ENCODE assay signal across 8 mouse cellular contexts in the genomic region with DNA sequence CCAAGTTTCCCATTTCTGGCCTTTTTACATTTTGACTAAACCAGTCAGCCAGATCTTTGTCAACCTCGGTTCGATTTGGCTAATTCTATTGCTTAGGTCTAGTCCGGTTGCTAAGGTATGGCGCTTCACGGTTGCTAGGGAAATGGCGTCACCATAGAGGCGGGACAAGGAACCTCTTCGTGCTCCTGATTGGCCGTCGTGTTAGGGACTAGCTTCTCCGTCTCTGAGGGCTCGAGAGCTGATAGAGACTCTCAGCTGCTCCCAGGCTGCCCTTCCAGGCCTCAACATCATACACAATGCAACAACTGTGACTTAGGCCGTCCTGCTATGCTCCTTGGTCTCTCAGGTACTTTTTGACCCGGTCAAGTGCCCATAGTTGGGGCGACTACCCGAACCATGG. TPM values are rescaled to one million over a fixed set of nuclear protein-coding genes. Genes with fewer than 3 reads are reported as not detected.
DNase-seq lines count a peak whose midpoint lies in the region; ATAC-seq and TF ChIP-seq lines count a peak whose summit lies in the region.

A gene (plus strand): TSS at position 157 of the 400 bp plus-strand sequence.

- peak within 1 kb of the TSS; percentile 92 for H3K4me2 ChIP-seq in heart, embryonic 12.5 days
- H3K4me2 ChIP-seq in kidney, postnatal 0 days (ENCODE audit: low read length), result peak within 1 kb of the TSS; percentile 77
- H3K4me2 ChIP-seq in liver, embryonic 11.5 days, result peak within 1 kb of the TSS; percentile 79
- H3K4me2 ChIP-seq in stomach, embryonic 14.5 days (replicated peaks; ENCODE audit: low read depth, low read length), result peak within 1 kb of the TSS; percentile 60

- no peaks in the 10 kb centered on the region for H3K36me3 ChIP-seq in C2C12 (ENCODE audit: control insufficient read depth, insufficient read depth)
- H3K36me3 ChIP-seq in erythroblast, embryonic 14.5 days (ENCODE audit: control insufficient read depth), result peaks cover 14% of the 10 kb centered on the region
- H3K36me3 ChIP-seq in heart, embryonic 12.5 days, result peaks cover 13% of the 10 kb centered on the region; the same call in 1 of the 2 replicates
- peaks cover 8% of the 10 kb centered on the region; the same call in 1 of the 2 replicates for H3K36me3 ChIP-seq in kidney, postnatal 0 days (ENCODE audit: insufficient read depth, low read length)
- peaks cover 7% of the 10 kb centered on the region; the same call in 1 of the 2 replicates for H3K36me3 ChIP-seq in liver, embryonic 11.5 days (ENCODE audit: control insufficient read depth, insufficient read depth, low read length)
- peaks cover 3% of the 10 kb centered on the region; the same call in 1 of the 2 replicates for H3K36me3 ChIP-seq in stomach, embryonic 14.5 days (ENCODE audit: control insufficient read depth, insufficient read depth, low read length)

- peak; percentile 28; the same call in 1 of the 2 replicates for TF ChIP-seq POLR2A in brain, embryonic 14.5 days (IDR thresholded peaks at IDR 0.05; ENCODE audit: borderline replicate concordance, extremely low read depth, insufficient read depth, insufficient read length, poor library complexity, severe bottlenecking)

- peak within 1 kb of the TSS; percentile 36 for H3K4me3 ChIP-seq in C2C12 (ENCODE audit: insufficient read depth, poor library complexity, severe bottlenecking)
- peak within 1 kb of the TSS; percentile 87 for H3K4me3 ChIP-seq in erythroblast, embryonic 14.5 days (replicated peaks)
- H3K4me3 ChIP-seq in heart, embryonic 12.5 days, result peak within 1 kb of the TSS; percentile 69
- H3K4me3 ChIP-seq in kidney, postnatal 0 days (replicated peaks; ENCODE audit: low read depth, low read length), result peak within 1 kb of the TSS; percentile 51
- H3K4me3 ChIP-seq in liver, embryonic 11.5 days (ENCODE audit: low read depth, low read length), result peak within 1 kb of the TSS; percentile 71
- peak within 1 kb of the TSS; percentile 52 for H3K4me3 ChIP-seq in stomach, embryonic 14.5 days (ENCODE audit: low read depth, low read length)

- TF ChIP-seq CTCF in C2C12 (IDR thresholded peaks at IDR 0.05; ENCODE audit: control insufficient read depth, insufficient read depth, insufficient read length), result no peak
- no peak for TF ChIP-seq CTCF in brain, embryonic 14.5 days (IDR thresholded peaks at IDR 0.05; ENCODE audit: borderline replicate concordance, extremely low read depth, insufficient read depth, insufficient read length)
- TF ChIP-seq CTCF in kidney, postnatal 0 days (IDR thresholded peaks at IDR 0.05; ENCODE audit: low read depth), result no peak

- peak within 1 kb of the TSS; percentile 91 for H3ac ChIP-seq in C2C12 (ENCODE audit: control insufficient read depth, insufficient read length, low read depth)

- H3K79me2 ChIP-seq in C2C12 (ENCODE audit: control insufficient read depth, insufficient read depth), result peaks cover 6% of the 10 kb centered on the region

- ATAC-seq in heart, embryonic 12.5 days (ENCODE audit: insufficient number of reproducible peaks, low FRiP score), result peak; percentile 78
- peak; percentile 76 for ATAC-seq in kidney, postnatal 0 days (replicated peaks; ENCODE audit: low FRiP score, low read depth)
- peak; percentile 74 for ATAC-seq in liver, embryonic 11.5 days (replicated peaks; ENCODE audit: low FRiP score)
- ATAC-seq in stomach, embryonic 14.5 days (ENCODE audit: insufficient number of reproducible peaks, insufficient read depth, low FRiP score, low read depth), result peak; percentile 82

- H3K4me1 ChIP-seq in erythroblast, embryonic 14.5 days (ENCODE audit: control insufficient read depth), result peaks cover 41% of the 10 kb centered on the region
- peaks cover 38% of the 10 kb centered on the region for H3K4me1 ChIP-seq in heart, embryonic 12.5 days (replicated peaks)
- H3K4me1 ChIP-seq in kidney, postnatal 0 days (replicated peaks; ENCODE audit: insufficient read depth, low read length), result peaks cover 24% of the 10 kb centered on the region
- peaks cover 19% of the 10 kb centered on the region for H3K4me1 ChIP-seq in liver, embryonic 11.5 days (replicated peaks; ENCODE audit: control insufficient read depth, insufficient read depth, low read length)
- peaks cover 14% of the 10 kb centered on the region; the same call in 1 of the 2 replicates for H3K4me1 ChIP-seq in stomach, embryonic 14.5 days (ENCODE audit: control insufficient read depth, insufficient read depth, low read length)

- H3K27ac ChIP-seq in heart, embryonic 12.5 days (ENCODE audit: poor library complexity, severe bottlenecking), result peak within 1 kb of the TSS; percentile 71
- H3K27ac ChIP-seq in kidney, postnatal 0 days, result peak within 1 kb of the TSS; percentile 79
- peak within 1 kb of the TSS; percentile 26; the same call in 1 of the 2 replicates for H3K27ac ChIP-seq in liver, embryonic 11.5 days (ENCODE audit: low read depth, low read length)
- peak within 1 kb of the TSS; percentile 63; the same call in 1 of the 2 replicates for H3K27ac ChIP-seq in stomach, embryonic 14.5 days (ENCODE audit: low read length)

- WGBS in heart, embryonic 12.5 days, result 1% methylated on average over 16 of the region's 16 CpGs
- WGBS in kidney, postnatal 0 days, result under 1% methylated on average over 16 of the region's 16 CpGs
- WGBS in liver, embryonic 11.5 days, result under 1% methylated on average over 16 of the region's 16 CpGs
- WGBS in stomach, embryonic 14.5 days, result under 1% methylated on average over 16 of the region's 16 CpGs

- peak; percentile 99 for DNase-seq in brain, embryonic 14.5 days (ENCODE audit: low read depth)
- peak; percentile 98 for DNase-seq in kidney, postnatal 0 days (ENCODE audit: low spot score)
- peak; percentile 87 for DNase-seq in liver, embryonic 11.5 days (ENCODE audit: low spot score)
- peak; percentile 98 for DNase-seq in naive thymus-derived CD4-positive, alpha-beta T cell, adult 2 months (ENCODE audit: low read depth)

- no peaks in the 10 kb centered on the region for H3K9me3 ChIP-seq in erythroblast, embryonic 14.5 days (ENCODE audit: control insufficient read depth, low read length)
- no peaks in the 10 kb centered on the region for H3K9me3 ChIP-seq in heart, embryonic 12.5 days (replicated peaks)
- H3K9me3 ChIP-seq in kidney, postnatal 0 days (replicated peaks; ENCODE audit: low read length), result no peaks in the 10 kb centered on the region
- no peaks in the 10 kb centered on the region for H3K9me3 ChIP-seq in liver, embryonic 11.5 days (ENCODE audit: control insufficient read depth, low read length)
- no peaks in the 10 kb centered on the region for H3K9me3 ChIP-seq in stomach, embryonic 14.5 days (ENCODE audit: control insufficient read depth, low read depth, low read length)

- no peaks in the 10 kb centered on the region for H3K27me3 ChIP-seq in C2C12 (ENCODE audit: control insufficient read depth, insufficient read depth, insufficient read length)
- H3K27me3 ChIP-seq in erythroblast, embryonic 14.5 days (ENCODE audit: control insufficient read depth), result peaks cover 21% of the 10 kb centered on the region
- no peaks in the 10 kb centered on the region for H3K27me3 ChIP-seq in heart, embryonic 12.5 days (replicated peaks)
- H3K27me3 ChIP-seq in kidney, postnatal 0 days (ENCODE audit: insufficient read depth, low read length), result no peaks in the 10 kb centered on the region
- H3K27me3 ChIP-seq in liver, embryonic 11.5 days (replicated peaks; ENCODE audit: control insufficient read depth, insufficient read depth, low read length), result no peaks in the 10 kb centered on the region
- no peaks in the 10 kb centered on the region for H3K27me3 ChIP-seq in stomach, embryonic 14.5 days (ENCODE audit: control insufficient read depth, insufficient read depth, low read length)

- peaks cover 3% of the 10 kb centered on the region for H3K79me3 ChIP-seq in C2C12 (ENCODE audit: low read depth)

- H3K9ac ChIP-seq in heart, embryonic 12.5 days, result peak within 1 kb of the TSS; percentile 78
- H3K9ac ChIP-seq in kidney, postnatal 0 days (ENCODE audit: low read depth, low read length), result peak within 1 kb of the TSS; percentile 61
- peak within 1 kb of the TSS; percentile 66 for H3K9ac ChIP-seq in liver, embryonic 11.5 days (ENCODE audit: low read depth, low read length)
- H3K9ac ChIP-seq in stomach, embryonic 14.5 days (replicated peaks; ENCODE audit: low read depth, low read length), result peak within 1 kb of the TSS; percentile 56

TF ChIP-seq in C2C12, 6 proteins besides CTCF, POLR2A, EP300 and RAD21:
- TF ChIP-seq MAX (IDR thresholded peaks at IDR 0.05) (no peak), USF1 (IDR thresholded peaks at IDR 0.05; ENCODE audit: low read depth) (no peak), CEBPB (IDR thresholded peaks at IDR 0.05; ENCODE audit: low read depth) (no peak), FOSL1 (IDR thresholded peaks at IDR 0.05; ENCODE audit: insufficient read depth, low read length, poor library complexity, severe bottlenecking) (no peak), MYOG (IDR thresholded peaks at IDR 0.05; ENCODE audit: control insufficient read depth, extremely low read depth, insufficient read length) (no peak), MYOD1 (IDR thresholded peaks at IDR 0.05; ENCODE audit: control insufficient read depth, insufficient read length, low read depth) (no peak)

RNA-seq across cellular contexts. Expression of the gene that starts here (rescaled TPM):
- polyA plus RNA-seq in C2C12 (2012; fragmentation: generic; extraction: Trizol), result 9.9 TPM
- 3.8 and 6.8 TPM in 2 replicates for polyA plus RNA-seq in brain, embryonic 14.5 days (2012; rRNA removed)
- 0.48 and 0.56 TPM in 2 replicates for polyA plus RNA-seq in erythroblast, embryonic 14.5 days (2012)
- 10.2 and 11.1 TPM in 2 replicates for polyA plus RNA-seq in heart, embryonic 12.5 days (2016; fragmentation: Nextera tagmentation; extraction: Ambion mirVana)
- 16.4 and 18.6 TPM in 2 replicates for polyA plus RNA-seq in kidney, postnatal 0 days (2015; fragmentation: Nextera tagmentation; extraction: Ambion mirVana)
- polyA plus RNA-seq in liver, embryonic 11.5 days (2014; fragmentation: Nextera tagmentation; extraction: Ambion mirVana), result 9.5 and 9.7 TPM in 2 replicates
- 11.9 and 12.0 TPM in 2 replicates for polyA plus RNA-seq in stomach, embryonic 14.5 days (2014; fragmentation: Nextera tagmentation; extraction: Ambion mirVana)

Comparison
In these comparisons a context has a peak if more than half of its experiments do, and no peak if none do; other contexts are left out.
1. Peak in every context shown above with its lines: DNase-seq, ATAC-seq, H3K4me3 ChIP-seq and H3K27ac ChIP-seq.
2. H3K4me3 ChIP-seq: peak in every context shown above with its lines; median percentile 87 in erythroblast, embryonic 14.5 days; 71 in liver, embryonic 11.5 days; 69 in heart, embryonic 12.5 days; 52 in stomach, embryonic 14.5 days; 51 in kidney, postnatal 0 days; 36 in C2C12.
3. H3K27ac ChIP-seq: peak in every context shown above with its lines; median percentile 79 in kidney, postnatal 0 days; 71 in heart, embryonic 12.5 days; 63 in stomach, embryonic 14.5 days; 26 in liver, embryonic 11.5 days.